Mouse (Mus musculus) cerebral cortex, adult 2 months (tissue): ENCODE measurements around the gene D1Ertd622e.

Experiments
- WGBS: fragments of 180-500 bp; shearing (Covaris S2); methylation state at CpG from one replicate; pipeline ENCODE4 v1.1.7; 2018; 5-methylcytosine and 5-hydroxymethylcytosine counted together

D1Ertd622e gene

DNA sequence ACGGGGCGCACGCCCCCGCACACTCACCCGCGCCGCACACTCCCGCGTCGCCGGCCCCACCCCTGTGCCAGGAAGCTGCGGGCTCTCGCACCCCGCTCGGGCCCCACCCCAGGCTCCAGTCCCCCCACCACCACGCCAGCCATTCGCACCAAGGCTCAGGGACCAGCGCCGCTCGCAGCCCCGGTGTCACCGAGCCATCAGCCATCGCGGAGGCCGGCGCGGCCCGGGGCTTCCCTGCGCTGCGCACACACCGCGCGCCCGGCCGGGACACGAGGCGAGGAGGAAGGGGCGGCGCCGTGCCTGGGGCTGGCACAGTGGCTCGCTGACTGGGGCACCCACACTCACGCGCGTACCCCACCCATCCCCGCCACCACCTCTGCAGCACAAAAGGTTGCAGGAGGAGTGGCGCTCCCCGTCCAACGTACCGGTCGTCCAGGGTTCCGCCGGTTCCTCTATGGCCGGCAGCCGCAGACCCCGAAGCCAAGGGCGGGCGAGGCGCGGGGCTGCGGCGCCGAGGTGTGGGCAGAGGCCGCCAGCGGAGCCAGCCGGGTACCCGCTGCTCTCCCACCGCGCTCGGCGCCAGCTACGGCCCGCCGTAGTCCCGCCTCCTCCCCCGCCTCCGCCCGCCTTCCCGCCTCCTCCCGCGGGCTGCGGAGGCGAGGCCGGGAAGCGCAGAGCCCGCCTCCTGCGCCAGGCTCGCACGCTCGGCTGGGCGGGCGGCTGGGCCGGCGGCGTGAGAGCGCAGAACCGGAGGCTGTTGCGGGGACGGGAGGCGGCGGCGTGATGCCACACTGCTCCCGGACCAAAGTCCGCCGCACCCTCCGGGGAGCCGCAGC, at the start of gene D1Ertd622e:
Gene D1Ertd622e (minus strand): TSS at position 669 of the 836 bp plus-strand sequence.
- WGBS: under 1% methylated on average over 89 of the region's 106 CpGs

DNA sequence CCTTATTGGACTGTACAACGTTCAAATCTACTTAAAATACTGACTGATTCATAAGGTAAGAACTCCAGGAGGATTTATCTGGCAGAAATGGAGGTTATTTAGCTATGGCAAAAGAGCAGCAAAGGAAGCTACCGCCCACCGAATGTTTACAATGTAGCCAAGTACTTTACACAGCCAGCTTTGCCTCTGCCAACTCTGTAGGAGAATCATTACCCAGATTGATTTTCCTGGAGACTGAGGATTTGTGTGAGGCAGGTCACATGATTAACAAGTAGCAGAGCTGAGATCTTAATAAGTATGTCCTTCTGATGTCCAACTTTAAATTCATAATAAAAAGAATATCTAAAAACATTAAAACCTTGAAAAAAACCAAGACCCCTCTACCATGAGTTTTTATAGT, 48.6 kb upstream of the D1Ertd622e start:
- 70% methylated on average over 3 of the region's 3 CpGs for WGBS

DNA sequence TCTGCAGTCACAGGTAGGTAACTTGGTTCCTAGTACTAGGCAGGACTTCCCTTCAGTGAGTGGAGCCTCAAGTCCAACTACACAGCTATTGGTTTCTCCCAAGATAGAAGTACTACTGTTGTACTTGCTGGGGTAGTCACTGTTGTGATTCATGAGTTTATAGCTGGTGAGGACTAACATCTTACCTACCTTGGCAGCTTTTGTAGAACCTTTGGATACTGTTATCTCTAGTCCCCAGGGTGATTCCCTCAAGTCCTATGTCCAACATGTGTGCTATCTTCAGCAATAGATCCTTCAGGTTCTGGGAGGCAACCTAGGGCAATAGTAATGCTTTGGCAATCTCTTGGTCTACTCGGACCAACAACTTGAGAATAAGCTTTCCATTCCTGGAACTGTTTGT, 42.8 kb upstream of the D1Ertd622e start:
- WGBS: 83% methylated on average over 1 of the region's 1 CpGs

DNA sequence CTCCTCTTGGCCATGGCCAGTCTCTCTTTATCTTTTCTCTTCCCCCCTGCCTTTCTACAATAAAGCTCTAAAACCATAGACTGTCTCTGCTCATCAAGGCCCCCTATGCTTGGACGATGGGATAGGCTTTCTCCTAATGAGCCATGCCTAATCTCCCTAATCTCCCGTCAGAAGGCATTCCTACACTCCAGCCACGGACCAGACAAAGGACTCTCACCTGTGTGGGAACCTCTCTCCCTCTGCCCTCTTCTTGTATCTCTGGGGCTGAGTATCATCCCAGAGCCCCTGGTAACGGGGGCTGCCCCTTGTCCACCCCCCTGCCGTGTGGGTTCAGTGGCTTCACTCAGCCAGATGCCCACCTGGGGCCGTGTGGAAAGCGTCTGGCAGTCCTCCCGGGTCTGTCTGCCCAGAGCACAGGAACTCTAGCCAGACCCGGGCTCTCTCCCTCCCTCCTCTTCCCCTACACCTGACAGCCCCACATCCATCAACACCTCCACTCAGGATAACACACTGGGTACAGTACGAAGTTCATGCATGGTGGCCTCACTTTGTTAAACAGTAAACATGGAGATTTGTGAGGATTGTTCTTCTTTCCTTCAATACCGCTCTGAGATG, 37.2 kb upstream of the D1Ertd622e start:
- 27% methylated on average over 11 of the region's 11 CpGs for WGBS

DNA sequence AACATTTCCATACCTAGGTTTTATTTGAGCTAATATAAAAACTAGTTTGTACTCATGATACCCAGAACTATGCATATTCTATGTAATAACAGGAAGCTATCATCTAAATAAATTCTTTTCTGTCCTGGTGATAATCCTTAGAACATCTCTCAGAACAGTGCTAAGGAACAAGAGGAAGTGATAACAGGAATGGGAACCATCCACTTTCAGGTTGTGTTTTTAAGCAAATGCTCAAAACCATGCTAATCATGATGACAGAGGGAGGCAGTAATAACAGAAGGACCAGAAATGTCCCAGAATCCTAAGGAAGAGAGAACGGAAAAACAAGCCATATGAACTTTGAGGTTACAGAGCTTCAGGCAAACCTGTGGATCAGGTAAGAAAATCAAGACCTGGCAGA, 35.4 kb upstream of the D1Ertd622e start:
- WGBS: 91% methylated on average over 1 of the region's 1 CpGs

DNA sequence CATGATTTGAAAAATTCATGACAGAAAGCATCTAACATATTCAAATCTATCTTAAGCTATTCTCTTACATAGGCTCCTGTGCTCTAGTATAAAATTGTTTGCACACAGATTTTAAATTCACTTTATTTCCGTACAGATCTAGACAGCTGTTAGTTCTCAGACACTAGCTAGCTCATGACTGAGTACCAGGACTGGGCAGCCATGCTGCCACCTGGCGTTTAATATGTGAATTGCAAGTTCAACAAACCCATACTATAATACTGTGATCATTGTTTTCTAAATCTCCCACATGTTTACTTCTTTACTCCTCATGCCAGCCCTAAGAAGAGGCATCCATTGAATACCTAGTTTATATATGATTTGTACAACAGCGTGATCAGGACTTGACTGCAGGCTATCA, 26.9 kb upstream of the D1Ertd622e start:
- 9% methylated on average over 3 of the region's 3 CpGs for WGBS

DNA sequence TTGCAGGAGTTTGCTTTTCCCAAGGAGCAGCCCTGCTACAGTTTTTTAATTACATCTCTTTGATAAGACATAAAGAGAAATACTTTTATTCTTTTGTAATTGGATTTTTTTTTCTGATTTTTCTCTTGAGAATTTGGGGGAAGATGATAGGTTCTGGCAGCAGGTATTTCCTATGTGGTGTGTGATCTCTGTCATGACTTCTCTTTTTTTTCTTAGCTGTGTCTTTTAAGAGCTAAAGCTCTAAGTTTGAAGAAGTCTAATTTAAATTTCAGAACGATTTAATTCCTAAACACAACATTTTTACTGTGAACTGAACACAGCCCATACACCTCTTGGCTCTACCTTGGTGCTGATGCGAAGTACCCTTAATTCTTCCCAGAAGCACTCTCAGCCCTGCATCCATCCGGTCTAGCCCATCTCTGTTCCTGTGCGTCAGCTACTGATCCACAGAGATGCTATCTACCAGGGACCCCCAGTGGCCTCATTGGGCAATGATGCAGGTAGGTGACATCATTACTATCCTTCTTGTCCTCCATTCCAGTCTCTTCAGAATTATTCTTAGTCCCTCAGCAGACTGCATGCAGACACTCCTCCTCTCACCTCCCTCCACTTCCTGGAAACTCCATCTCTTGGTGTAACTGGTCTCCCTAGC, 14.8 kb upstream of the D1Ertd622e start:
- 76% methylated on average over 4 of the region's 4 CpGs for WGBS

DNA sequence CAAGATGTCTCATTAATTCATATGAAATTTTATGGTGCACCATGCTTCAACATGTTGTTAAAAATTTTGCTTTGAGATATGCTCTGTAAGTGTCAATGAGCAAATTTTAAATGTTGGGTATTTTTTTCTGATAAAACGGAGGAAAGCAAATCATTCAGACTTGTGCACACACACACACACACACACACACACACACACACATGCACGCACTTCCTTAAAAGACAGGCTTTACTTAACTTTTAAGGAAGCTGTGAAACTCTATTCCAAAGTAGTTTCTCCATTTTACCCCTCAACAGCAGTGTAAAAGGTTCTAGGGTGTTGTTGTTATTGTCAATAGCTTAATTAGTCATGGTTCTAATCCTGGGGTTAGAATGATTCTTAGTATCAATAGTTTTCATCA, 14.2 kb upstream of the D1Ertd622e start:
- WGBS: 69% methylated on average over 2 of the region's 2 CpGs

DNA sequence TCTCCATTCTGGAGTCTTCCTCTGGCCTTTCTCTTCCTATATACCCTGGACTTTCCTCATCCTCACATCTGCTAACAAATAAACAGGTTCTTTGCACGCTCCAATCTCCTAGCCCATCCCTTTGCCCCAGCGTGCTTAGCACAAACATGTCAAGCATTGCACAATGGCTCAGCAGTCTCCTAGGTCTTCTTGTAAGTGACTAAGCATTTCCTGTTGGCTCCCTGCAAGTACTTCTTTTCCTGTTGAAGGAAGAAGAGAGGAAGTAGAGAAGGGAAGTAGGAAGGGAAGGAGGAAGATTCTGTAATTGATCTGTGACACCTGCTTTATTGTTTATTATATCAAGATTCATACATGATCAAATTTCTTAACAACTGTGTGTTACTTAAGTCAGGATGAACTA, 11.0 kb upstream of the D1Ertd622e start:
- WGBS: 70% methylated on average over 2 of the region's 2 CpGs

DNA sequence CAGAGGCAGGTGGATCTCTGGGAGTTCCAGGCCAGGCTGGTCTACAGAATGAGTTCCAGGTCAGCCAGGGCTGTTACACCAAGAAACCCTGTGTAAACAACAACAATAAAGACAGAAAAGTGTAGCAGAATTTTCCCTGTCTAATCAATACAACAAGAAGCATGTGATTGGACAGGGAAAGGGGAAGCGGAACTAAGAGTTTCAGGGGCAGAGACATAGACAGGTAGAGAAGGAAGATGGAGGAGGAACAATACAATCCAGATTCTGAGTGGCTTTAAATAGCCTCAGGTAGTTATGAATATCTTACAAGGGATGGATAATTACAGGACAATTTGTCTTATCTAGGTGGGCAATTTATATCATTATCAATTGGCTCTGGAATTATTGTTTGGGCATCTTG, 5.4 kb upstream of the D1Ertd622e start:
- WGBS: 100% methylated on average over 1 of the region's 1 CpGs

DNA sequence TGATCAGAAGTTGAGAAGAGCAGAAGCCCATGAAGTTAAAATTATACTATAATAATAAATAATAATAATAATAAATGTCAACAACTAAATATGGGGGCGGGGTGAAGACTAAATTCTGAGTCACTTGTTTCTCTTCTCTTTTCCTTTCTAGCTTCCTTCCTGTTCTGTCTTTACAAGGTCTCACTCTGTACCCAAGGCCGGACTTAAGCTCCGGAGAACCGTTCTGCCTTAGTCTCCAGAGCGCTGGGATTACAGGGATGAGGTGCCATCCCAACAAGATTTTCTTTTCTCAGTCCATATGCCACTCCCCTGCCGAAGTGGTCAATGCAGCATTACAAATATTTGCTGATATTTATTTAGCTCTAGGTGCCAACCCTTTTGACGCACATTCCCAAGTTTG, 450 bp upstream of the D1Ertd622e start:
- 14% methylated on average over 7 of the region's 7 CpGs for WGBS

DNA sequence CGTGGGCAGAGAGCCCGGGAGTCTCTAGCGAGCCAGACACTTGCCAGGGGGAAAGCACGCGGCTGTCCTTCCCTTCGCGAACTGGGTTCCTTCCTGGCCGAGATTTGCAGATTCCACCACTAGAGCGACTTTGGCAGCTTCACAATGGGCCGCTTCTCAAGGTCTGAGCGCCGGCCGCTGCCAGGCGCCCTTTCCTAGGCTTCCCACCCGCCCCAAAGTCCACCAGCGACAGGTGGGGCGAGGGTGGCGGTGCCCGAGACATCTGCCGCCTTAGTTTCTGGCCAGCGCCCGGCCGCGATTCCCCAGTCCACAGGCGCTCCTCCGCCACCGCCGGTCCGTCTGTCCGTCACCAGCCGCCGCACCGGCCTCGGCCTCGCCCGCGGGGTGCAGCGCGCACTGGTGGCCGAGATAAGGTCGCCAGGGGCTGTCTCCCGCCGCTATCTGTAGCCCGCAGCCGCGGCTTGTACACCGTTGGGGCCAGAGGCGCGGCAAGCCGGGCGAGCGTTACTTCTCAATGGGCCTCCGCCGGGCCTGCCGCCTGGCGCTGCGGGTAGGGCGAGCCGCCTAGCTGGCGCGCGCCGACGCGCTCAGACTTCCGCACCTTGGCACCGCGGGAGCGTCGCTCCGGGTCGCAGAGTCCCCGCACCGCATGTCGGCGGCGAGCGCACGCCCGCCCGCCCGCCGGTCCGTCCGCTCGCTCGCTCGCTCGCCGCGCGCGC, 1.0 kb downstream of the D1Ertd622e start:
- WGBS: under 1% methylated on average over 93 of the region's 93 CpGs

DNA sequence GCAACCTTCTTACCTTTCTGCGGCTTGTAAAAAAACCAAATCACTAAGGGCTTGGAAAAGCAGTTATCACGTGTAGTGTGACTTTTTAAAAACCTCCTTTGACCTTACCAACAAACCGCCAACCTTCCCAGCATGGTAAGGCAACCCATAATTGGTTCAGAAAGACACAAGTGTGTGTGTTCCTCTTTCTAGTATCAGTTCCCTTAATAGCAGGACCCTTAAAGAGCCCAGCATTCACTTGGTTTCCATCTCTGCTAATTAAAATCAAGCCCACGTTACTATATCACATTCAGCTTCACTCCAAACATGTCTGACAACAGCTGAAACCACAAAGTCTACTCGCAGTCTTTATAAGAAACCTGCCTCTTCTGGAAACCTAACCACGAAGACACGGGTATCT, 2.5 kb downstream of the D1Ertd622e start:
- WGBS: 16% methylated on average over 7 of the region's 7 CpGs

DNA sequence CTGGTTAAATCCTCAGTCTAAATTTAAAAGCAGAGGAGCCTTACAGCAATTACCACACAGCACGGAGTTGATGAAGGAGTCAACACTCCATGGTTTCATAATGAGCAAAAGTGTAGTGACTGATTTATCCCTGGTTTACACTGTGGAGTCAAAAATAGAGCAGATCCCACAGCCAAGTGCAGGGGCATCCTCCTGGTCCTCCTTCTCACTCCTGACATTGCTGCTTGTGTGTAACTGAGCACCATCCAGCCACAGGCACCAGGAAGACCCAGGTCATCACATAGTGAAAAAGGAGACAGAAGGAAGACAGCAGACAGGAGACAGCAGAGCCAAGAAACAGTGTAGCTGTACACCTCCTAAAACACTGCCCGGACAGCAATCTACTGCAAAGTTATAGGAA, 4.1 kb downstream of the D1Ertd622e start:
- WGBS: 33% methylated on average over 2 of the region's 2 CpGs

DNA sequence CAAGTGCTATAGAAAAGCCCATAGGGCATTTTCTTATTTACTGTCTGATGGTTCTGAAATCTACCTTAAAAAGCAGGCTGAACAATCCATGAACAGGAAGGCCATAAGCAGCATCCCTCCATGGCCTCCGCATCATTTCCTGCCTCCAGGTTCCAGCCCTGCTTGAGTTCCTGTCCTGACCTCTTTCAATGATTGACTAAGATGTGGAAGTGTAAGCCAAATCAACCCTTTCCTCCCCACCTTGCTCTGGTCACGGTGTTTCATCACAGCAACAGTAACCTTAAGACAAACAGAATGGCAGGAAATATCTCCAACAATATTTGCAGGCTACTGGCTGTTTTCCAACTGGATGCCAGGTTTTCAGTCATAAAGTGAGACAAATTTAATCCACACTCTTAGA, 4.7 kb downstream of the D1Ertd622e start:
- WGBS: 48% methylated on average over 2 of the region's 2 CpGs

DNA sequence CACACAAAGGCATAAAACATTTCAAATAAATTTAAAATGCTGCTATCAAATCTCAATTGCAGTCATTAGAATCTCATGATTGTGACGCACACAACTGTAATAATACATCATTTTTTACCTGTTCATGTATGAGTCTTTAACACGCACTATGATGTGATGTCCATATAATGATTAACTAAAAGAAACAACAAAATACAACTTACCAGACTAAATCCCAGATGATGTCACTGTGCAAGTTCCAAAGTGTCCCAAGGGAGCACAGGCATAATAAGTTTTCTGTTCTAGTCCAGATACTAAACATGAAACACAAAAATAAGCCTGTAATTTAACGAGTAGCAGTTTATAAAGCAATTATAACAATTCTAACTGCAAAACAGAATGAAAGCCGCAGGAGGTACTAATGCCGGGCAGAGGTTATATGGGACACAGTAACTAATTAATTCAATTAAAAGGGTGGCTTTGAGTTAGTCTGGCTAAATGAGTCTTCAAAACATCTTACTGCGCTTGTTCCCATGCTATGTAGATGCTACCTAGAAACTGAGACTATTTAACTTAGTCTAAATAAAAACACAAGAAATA, 7.4 kb downstream of the D1Ertd622e start:
- 59% methylated on average over 6 of the region's 6 CpGs for WGBS

DNA sequence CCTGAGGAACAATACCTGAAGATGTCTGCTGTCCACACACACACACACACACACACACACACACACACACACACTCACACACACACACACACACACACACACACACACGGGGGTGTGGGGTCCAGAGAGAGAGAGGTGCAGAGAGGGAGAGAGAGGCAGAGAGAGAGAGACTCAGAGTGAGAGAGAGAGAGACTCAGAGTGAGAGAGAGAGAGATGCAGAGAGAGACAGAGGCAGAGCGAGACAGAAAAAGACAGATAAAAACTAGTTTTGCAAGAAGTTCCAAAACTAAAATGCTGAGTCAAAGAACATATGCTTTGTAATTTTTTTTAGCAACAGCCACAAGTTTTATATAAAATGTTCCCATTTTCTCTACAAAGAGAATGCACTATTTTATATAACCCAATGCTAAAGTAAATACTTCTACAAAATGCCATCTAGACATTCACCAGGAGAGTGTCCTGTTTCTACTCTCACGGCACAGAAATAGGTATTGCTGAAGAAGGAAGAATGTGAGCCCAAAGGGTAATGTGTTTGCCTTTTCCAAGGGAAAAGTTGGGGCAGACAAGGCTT, 11.2 kb downstream of the D1Ertd622e start:
- 37% methylated on average over 3 of the region's 3 CpGs for WGBS

DNA sequence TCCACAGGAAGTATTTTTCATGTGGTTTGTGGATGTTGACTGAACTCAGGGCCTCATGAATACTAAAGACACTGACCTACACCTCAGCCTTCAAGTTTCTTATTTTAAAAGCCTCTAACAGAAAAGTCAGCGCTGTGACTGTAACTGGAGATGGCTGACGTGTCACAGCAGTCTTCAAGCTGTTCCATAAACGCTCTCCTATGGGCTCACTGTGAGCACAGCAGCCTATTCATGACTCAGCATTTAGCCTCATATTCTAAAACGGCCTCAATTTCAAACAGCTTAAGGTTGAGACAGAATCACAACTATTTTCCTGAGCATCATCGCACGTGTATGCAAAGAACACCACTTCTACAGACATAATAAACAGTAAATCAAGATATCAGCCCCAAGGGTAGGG, 11.8 kb downstream of the D1Ertd622e start:
- 21% methylated on average over 6 of the region's 6 CpGs for WGBS

DNA sequence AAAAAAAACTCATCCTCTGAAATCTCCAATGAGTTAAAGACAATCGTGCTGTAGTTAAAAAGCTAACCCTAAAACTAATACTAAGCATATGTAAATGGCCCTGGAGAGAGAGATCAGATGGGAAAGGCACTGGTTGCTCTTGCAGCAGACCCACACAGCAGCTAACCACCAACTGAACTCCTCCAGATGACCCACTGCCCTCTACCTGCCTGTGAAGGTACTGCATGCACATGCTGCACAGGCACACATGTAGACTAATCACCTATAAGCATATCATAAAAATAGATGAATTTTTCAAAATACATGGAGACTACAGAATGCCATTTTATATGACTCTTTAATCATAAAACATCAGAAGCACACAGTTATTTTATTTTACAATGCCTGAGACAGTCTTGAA, 14.8 kb downstream of the D1Ertd622e start:
- WGBS: 87% methylated on average over 1 of the region's 1 CpGs

DNA sequence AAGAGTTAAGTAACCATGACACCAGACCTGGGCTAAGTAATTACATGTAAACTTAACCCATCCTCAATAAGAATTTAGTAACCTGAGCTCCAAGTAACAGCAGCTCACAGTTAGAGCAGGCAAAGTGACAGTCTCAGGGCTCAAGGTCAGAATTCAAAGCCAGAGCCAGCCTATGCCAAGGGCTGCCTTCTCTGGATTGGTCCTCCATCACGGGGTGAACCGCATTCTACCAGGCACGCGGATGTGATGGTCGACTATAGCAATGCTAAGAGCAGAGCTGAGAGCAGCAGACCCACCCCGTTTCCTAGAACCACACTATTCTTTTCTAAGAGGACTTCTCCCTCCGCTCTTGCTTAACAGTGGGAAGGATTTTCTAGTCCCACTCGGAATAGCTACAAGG, 27.8 kb downstream of the D1Ertd622e start:
- WGBS: 71% methylated on average over 8 of the region's 8 CpGs

DNA sequence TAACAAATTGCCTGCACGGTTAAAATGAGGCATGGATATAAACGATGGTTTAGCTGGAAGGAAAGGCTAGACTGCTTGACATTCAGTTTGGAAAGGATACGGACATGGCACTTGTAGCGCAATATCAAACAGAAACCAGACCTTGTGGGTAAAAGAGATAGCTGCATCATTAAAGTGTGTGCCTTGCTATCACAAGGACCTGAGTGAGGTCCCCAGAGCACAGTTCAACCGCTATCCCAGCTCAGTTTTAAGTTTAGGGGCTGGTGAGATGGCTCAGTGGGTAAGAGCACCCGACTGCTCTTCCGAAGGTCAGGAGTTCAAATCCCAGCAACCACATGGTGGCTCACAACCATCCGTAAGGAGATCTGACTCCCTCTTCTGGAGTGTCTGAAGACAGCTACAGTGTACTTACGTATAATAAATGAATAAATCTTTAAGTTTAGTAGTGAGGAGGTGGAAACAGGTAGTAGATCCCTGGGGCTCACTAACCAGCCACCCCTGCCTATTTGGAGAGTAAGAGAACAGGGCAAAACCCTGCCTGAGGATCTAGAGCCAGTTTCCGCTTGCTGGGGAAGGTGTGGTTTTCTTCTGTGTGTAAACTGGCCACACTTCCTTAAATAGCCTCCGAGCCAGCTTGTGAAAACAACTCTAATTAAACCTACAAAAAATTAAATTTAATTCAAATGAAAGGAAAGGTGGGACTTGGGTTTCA, 29.2 kb downstream of the D1Ertd622e start:
- WGBS: 77% methylated on average over 11 of the region's 11 CpGs
